Mouse (Mus musculus): ENCODE data around the gene 1700030J22Rik. TPM values are rescaled to one million over a fixed set of nuclear protein-coding genes. Genes with fewer than 3 reads are reported as not detected.

1700030J22Rik gene
- 3.9 and 6.0 TPM in 2 replicates for polyA plus RNA-seq (2012; rRNA removed)

DNA sequence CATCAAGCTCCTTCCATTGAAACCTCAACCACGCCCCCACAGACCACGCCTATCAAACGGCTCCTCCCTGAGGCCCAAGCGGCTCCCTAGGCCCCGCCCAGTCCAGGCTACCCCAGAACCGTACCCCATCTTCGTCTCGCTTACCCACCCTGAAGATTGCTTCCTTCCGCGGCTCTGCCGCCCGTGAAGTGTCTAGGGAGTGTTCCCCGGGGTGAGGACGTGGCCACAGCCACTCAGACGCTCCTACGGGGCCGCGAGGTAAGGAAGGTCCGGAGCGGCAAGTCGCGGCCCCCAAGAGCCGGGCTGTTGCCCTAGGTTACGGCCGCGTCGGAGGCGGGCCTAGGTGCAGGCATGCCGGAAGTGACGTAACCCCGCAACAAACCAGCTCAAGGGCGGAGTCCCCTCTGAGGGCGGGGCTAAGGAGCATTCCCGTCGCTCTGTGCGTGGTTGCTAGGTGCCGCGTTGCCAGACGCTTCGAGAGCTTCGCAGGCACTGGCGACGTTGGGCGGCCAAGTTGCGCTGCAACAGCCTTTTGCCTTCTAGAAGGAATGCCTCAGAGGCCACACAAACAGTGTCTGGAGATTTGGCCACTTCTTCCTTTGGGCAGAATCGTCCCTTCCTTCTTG is at the start of gene 1700030J22Rik:
1700030J22Rik (minus strand) TSS at position 329 of the 626 bp plus-strand sequence.
- peak; percentile 99 for DNase-seq (ENCODE audit: low read depth)
- TF ChIP-seq POLR2A (IDR thresholded peaks at IDR 0.05; ENCODE audit: borderline replicate concordance, extremely low read depth, insufficient read depth, insufficient read length, poor library complexity, severe bottlenecking) (no peak; the same call in 1 of the 2 replicates), CTCF (IDR thresholded peaks at IDR 0.05; ENCODE audit: borderline replicate concordance, extremely low read depth, insufficient read depth, insufficient read length) (no peak)

DNA sequence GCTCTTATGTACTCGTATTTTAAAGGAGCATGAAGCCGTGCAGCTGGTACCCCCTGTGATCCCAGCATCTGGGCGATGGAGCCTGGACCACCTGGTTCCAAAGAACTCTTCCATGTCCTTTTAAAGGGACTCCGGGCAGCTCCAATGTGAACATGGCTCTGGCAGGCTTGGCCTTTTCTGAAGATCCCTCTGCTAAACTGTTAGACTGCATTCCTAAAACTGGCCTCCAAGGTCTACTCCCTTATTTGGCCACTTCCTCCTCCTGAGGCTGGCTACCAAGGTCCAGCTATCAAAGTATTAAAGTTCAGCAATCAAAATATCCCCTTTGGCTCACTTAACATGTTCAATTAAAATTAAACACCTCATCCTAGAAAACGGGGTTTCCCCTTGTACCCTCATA is 48.8 kb upstream of the 1700030J22Rik start:
- DNase-seq (ENCODE audit: low read depth), result no peak
- TF ChIP-seq POLR2A (IDR thresholded peaks at IDR 0.05; ENCODE audit: borderline replicate concordance, extremely low read depth, insufficient read depth, insufficient read length, poor library complexity, severe bottlenecking) (no peak), CTCF (IDR thresholded peaks at IDR 0.05; ENCODE audit: borderline replicate concordance, extremely low read depth, insufficient read depth, insufficient read length) (no peak)

DNA sequence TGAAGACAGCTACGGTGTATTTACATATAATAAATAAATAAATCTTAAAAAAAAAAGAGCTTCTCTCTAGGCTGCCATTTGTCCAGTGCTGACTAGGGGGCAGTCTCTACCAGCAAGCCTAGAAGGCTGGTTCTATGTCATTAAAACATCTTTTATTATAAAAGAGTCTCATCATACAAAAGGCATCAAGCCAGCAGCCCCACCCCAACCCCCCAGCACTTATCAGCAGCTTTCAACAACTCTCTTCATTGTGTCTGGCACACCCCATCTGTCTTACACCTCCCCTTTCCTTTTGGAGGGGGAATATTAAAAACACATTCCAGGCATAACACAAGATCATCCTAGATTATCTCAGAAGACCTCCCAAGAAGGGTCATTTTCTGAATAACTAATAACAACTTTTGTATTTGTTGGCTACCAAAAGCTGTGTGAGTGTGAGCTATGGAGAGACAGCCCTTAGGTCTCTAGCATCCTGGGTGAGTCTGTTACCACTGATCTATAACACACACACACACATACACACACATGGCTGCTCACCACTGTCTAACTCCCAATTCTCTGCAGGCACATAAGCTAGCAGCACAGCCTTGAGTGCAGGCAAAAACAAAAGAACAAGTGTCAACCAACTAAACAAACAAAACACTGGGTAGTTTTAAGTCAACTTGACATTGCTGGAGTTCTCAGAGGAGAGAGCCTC is 43.7 kb upstream of the 1700030J22Rik start:
- no peak for TF ChIP-seq POLR2A (IDR thresholded peaks at IDR 0.05; ENCODE audit: borderline replicate concordance, extremely low read depth, insufficient read depth, insufficient read length, poor library complexity, severe bottlenecking)
- TF ChIP-seq CTCF (IDR thresholded peaks at IDR 0.05; ENCODE audit: borderline replicate concordance, extremely low read depth, insufficient read depth, insufficient read length), result no peak
- DNase-seq (ENCODE audit: low read depth), result peak; percentile 6

DNA sequence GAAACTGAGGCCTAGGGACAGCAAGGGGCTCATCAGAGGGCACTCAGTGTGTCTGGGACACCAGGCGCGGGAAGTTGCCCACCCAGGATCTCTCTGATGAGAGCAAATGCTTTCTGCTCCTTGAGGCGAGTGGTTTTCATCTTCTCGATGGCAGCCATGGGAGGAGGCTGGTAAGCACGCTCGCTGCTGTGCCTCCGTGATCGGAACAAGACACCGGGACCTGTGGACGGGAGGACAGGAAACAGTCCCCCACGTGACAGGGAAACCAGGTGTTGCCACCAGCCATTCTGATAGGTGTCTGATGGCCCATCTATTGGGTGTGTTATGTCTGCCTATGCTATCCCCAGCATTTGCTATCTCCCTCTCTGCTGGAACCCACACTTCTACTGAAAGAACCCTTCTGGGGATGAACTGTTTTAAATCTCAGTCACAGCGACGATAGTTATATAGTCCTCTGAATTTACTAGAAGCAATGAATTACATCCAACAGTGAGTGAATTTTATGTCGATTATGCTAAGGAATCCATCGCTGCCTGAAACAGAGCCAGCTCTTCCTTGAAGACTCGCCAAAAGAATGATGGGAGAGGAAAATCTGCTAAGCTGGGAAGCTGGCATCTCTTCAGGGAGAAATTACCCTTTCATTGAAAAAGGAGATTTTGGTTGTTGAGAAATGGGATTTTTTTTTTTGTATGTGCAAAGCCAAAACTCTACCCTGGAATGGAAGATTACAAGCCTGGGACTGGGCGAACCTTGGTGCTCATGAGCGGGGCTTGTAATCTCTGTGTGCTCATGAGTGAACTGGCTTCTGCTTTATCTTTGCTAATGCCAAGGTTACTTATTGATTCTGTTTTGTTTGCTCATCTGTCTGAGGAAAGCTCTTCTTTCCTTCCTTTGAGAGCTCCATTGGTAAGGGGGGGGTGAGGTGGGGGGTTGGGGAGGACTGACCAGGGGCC is 40.8 kb upstream of the 1700030J22Rik start:
- DNase-seq (ENCODE audit: low read depth), result peak; percentile 70
- TF ChIP-seq CTCF (IDR thresholded peaks at IDR 0.05; ENCODE audit: borderline replicate concordance, extremely low read depth, insufficient read depth, insufficient read length) (no peak), POLR2A (IDR thresholded peaks at IDR 0.05; ENCODE audit: borderline replicate concordance, extremely low read depth, insufficient read depth, insufficient read length, poor library complexity, severe bottlenecking) (no peak)

DNA sequence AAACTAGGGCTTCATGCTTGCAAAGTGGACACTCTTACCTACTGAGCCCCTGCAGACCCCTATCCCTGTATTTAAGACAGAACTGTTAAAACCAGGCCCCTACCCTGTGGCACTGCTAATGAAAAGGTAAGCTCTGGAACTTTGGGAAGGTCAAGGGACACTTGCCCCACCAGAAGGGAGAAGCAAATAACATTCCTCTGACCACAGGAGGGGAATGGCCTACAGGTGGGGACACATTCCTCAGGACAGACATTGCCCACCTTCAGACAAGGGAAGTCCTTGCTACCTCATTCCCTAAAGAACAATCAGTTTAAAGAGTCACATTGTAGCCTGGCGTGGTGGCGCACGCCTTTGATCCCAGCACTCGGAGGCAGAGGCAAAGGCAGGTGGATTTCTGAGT is 39.1 kb upstream of the 1700030J22Rik start:
- TF ChIP-seq CTCF (IDR thresholded peaks at IDR 0.05; ENCODE audit: borderline replicate concordance, extremely low read depth, insufficient read depth, insufficient read length) (no peak), POLR2A (IDR thresholded peaks at IDR 0.05; ENCODE audit: borderline replicate concordance, extremely low read depth, insufficient read depth, insufficient read length, poor library complexity, severe bottlenecking) (no peak)
- DNase-seq (ENCODE audit: low read depth), result no peak

DNA sequence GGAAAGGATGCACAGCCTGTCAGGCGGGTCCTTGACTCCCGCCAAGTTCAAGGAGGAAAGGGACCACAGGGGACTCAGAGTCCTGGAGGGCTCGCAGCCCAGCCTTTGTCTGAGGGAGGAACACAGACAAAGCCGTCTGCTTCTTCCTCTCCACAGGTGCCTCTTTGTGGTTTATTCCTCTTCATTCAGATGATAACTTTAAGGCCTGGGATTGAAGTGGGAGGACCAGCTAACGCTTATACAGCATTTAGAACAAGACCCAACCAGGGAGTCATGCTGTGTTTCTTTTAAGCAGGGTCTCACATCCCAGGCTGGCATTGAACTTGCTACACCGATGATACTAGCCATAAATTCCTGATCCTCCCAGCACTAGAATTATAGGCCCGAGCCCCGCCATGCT is 38.2 kb upstream of the 1700030J22Rik start:
- no peak for DNase-seq (ENCODE audit: low read depth)

DNA sequence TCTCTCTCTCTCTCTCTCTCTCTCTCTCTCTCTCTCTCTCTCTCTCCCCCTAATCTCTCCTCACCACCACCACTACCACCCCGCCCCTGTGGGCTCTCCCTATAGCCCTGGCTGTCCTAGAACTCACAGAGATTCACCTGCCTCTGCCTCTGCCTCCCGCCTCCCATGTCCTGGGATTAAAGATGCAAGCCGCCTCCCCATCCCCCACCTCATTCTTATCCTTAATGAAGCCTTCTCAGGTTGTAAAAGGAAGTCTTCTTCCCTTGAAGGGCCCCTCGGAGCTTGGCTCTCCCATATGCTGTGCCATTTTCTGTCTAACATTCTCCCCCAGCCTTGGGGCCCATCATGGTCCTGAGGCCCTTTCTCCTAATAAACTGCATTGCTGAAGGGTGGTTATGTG is 36.9 kb upstream of the 1700030J22Rik start:
- no peak for TF ChIP-seq POLR2A (IDR thresholded peaks at IDR 0.05; ENCODE audit: borderline replicate concordance, extremely low read depth, insufficient read depth, insufficient read length, poor library complexity, severe bottlenecking)
- no peak for TF ChIP-seq CTCF (IDR thresholded peaks at IDR 0.05; ENCODE audit: borderline replicate concordance, extremely low read depth, insufficient read depth, insufficient read length)
- no peak for DNase-seq (ENCODE audit: low read depth)

More for the DNA sequence above, 38.2 kb upstream of the 1700030J22Rik start:
- TF ChIP-seq CTCF (IDR thresholded peaks at IDR 0.05; ENCODE audit: borderline replicate concordance, extremely low read depth, insufficient read depth, insufficient read length), result no peak
- TF ChIP-seq POLR2A (IDR thresholded peaks at IDR 0.05; ENCODE audit: borderline replicate concordance, extremely low read depth, insufficient read depth, insufficient read length, poor library complexity, severe bottlenecking), result no peak

DNA sequence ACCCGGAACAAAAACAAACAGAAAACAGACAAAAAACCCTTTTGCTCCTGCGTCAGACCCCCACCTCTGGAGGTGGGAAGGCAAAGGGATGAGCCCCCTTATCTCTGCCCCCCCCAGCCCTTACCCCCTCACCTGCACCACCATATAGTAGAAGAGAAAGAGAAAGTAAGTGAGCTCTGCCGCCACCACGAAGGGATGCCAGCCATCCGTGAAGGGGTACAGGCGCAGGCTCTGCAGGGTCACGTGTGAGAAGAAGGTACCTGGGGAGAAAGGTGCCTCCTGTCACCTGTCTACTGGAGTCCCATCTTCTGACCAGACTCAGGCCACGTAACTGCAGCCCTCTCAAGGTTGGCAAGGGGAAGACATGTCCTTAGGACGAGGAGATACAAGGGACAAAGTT is 32.6 kb upstream of the 1700030J22Rik start:
- no peak for TF ChIP-seq CTCF (IDR thresholded peaks at IDR 0.05; ENCODE audit: borderline replicate concordance, extremely low read depth, insufficient read depth, insufficient read length)
- no peak for TF ChIP-seq POLR2A (IDR thresholded peaks at IDR 0.05; ENCODE audit: borderline replicate concordance, extremely low read depth, insufficient read depth, insufficient read length, poor library complexity, severe bottlenecking)
- no peak for DNase-seq (ENCODE audit: low read depth)

DNA sequence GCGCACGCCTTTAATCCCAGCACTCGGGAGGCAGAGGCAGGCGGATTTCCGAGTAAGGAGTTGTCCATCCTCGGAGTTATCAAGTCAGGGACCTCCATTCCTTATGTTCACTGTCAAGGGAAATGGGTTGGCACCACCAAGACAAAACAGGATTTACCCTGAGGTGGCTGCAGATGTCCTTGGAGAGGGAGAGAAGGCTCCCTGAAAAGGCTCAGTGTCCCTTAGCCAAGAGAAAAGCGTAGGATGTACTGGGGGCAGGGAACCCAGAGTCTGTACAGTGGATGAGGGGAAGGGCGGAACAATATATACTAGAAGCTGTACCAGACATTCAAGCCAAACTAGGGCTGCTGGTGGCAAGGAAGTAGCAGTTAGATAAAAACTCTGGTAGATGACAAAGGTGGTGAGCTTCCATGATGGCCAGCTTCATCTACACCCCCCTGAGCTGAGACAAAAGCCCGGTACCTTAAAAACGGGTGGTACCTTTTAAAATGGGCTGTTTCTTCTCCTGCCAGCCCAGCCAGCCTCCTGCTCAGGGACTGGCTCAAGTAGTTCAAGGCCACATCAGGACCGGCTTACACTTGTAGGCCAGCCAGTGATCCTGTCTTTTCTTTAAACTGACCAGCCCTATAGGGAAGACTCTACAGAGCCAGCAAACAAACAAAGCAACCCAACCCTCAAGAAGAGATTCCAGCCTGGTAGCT is 15.4 kb upstream of the 1700030J22Rik start:
- no peak for TF ChIP-seq CTCF (IDR thresholded peaks at IDR 0.05; ENCODE audit: borderline replicate concordance, extremely low read depth, insufficient read depth, insufficient read length)
- no peak for TF ChIP-seq POLR2A (IDR thresholded peaks at IDR 0.05; ENCODE audit: borderline replicate concordance, extremely low read depth, insufficient read depth, insufficient read length, poor library complexity, severe bottlenecking)

DNA sequence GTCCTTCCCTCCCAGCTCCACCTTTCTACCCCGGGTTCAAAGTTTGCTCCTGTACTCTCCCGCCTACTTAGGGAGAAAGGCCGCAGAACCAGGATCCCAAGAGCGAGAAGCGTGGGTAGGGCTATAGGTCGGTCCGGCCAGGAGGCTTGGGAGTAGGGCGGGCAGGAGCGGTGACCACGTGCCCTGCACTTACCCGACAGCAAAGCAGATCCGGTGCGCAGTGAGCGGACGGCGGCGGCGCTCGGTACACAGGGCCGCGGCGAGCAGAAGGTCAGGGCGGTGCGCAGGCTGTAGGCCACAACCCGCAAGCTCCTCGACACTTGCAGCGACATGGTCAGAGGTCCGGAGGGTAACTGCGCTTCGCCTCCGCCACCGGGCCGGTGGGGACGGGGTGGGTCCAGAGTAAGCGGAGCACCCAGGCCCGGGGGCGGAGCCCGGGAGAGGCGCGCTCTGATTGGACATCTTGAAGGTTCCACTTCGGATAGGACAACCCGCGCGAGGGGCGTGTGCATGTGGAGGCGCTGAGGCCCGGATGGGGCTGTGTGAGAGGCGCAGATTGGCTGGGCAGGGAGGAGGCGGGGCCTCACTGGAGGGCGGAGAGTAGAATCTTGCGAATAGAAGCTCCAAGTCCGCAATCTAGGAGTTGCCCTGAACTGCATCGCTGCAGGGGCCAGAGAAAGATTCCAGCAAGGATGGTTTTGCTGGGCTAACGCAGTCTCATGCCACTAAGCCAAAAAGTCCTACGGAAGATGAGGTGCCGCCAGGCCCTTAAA is 14.5 kb upstream of the 1700030J22Rik start, which contains the start of gene Gcsh:
Gcsh (minus strand) TSS at position 443 of the 773 bp plus-strand sequence.
- peak; percentile 99 for DNase-seq (ENCODE audit: low read depth)
- TF ChIP-seq CTCF (IDR thresholded peaks at IDR 0.05; ENCODE audit: borderline replicate concordance, extremely low read depth, insufficient read depth, insufficient read length) (no peak), POLR2A (IDR thresholded peaks at IDR 0.05; ENCODE audit: borderline replicate concordance, extremely low read depth, insufficient read depth, insufficient read length, poor library complexity, severe bottlenecking) (peak; percentile 58; the same call in 1 of the 2 replicates)

More for the DNA sequence above, 15.4 kb upstream of the 1700030J22Rik start:
- DNase-seq (ENCODE audit: low read depth), result no peak

Data from brain, embryonic 14.5 days (tissue).